Mouse (Mus musculus) heart, postnatal 0 days (tissue): ENCODE measurements around the gene 9930021J03Rik.

ENCODE experiments used
- CTCF ChIP-seq: IDR thresholded peaks from 2 replicates; pipeline ENCODE4 v1.5.1; 2016; ENCODE audit warnings: antibody characterized with exemption, control low read depth, low read depth
- EP300 ChIP-seq: IDR thresholded peaks from 2 replicates; pipeline ENCODE4 v1.6.1; 2016; ENCODE audit warnings: antibody characterized with exemption, low read depth

DNA sequence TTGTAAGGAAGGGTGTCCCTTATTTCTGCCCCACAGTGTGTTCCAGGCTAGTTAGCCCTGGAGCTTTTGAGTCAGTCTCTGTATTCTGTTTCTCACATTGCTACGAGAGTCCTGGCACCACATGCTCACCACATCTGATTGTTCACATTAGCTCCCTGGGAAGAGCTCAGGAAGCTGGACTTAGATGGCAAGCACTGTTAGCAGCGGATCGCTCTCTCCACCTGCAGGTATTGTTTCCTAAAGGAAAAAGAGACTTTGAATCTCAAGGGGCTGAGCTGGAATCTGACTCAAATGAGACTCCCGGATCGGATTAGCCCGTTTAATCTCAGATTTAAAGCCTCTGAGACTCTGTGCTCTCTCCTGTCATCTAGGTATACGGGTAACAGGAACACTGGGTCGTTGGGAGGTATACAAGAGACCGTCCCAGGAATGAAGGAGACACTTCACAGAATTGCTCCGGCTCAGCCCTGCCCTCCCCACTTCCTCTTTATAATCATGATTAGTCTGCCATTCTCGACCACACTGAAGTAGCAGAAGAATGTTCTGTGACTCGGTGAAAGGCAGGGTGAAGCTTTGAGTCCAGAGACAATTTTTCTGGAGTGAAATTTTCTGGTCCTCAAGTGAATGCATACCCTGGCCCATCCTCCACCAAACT is 45.4 kb upstream of the 9930021J03Rik start:
- TF ChIP-seq CTCF = no peak
- TF ChIP-seq EP300 = no peak
